8 mouse cellular contexts compared by ENCODE assay signal in genomic region chr4:119809245-119809644, GRCm38 (mm10).
DNase-seq lines count a peak whose midpoint lies in the region; ATAC-seq and TF ChIP-seq lines count a peak whose summit lies in the region.

No protein-coding gene starts in this region.

- no peak overlapping the region for H3K4me3 ChIP-seq in heart, embryonic 12.5 days
- no peak overlapping the region for H3K4me3 ChIP-seq in midbrain, embryonic 11.5 days (ENCODE audit: low read depth, low read length)
- H3K4me3 ChIP-seq in midbrain, embryonic 10.5 days: no peak overlapping the region
- H3K4me3 ChIP-seq in kidney, postnatal 0 days (replicated peaks; ENCODE audit: low read depth, low read length): no peak overlapping the region

- no peak overlapping the region for H3K27ac ChIP-seq in heart, embryonic 12.5 days (ENCODE audit: poor library complexity, severe bottlenecking)
- no peak overlapping the region for H3K27ac ChIP-seq in midbrain, embryonic 11.5 days (ENCODE audit: low read depth, low read length)
- no peak overlapping the region for H3K27ac ChIP-seq in midbrain, embryonic 10.5 days (replicated peaks)
- no peak overlapping the region for H3K27ac ChIP-seq in kidney, postnatal 0 days

- peak; percentile 84 for TF ChIP-seq CTCF in kidney, postnatal 0 days (IDR thresholded peaks at IDR 0.05; ENCODE audit: low read depth)

- no peaks in the 10 kb centered on the region for H3K36me3 ChIP-seq in heart, embryonic 12.5 days
- no peaks in the 10 kb centered on the region for H3K36me3 ChIP-seq in midbrain, embryonic 11.5 days (ENCODE audit: control insufficient read depth, insufficient read depth, low read length)
- H3K36me3 ChIP-seq in midbrain, embryonic 10.5 days: no peaks in the 10 kb centered on the region
- H3K36me3 ChIP-seq in kidney, postnatal 0 days (ENCODE audit: insufficient read depth, low read length): no peaks in the 10 kb centered on the region

- H3K27me3 ChIP-seq in heart, embryonic 12.5 days (replicated peaks): no peaks in the 10 kb centered on the region
- H3K27me3 ChIP-seq in midbrain, embryonic 11.5 days (ENCODE audit: control insufficient read depth, insufficient read depth, low read length): peaks cover 5% of the 10 kb centered on the region; the same call in 1 of the 2 replicates
- peaks cover 39% of the 10 kb centered on the region for H3K27me3 ChIP-seq in midbrain, embryonic 10.5 days (ENCODE audit: low read depth, poor library complexity, severe bottlenecking)
- no peaks in the 10 kb centered on the region for H3K27me3 ChIP-seq in kidney, postnatal 0 days (ENCODE audit: insufficient read depth, low read length)

- no peaks in the 10 kb centered on the region for H3K9me3 ChIP-seq in heart, embryonic 12.5 days (replicated peaks)
- no peaks in the 10 kb centered on the region for H3K9me3 ChIP-seq in midbrain, embryonic 11.5 days (ENCODE audit: control insufficient read depth, low read length)
- H3K9me3 ChIP-seq in midbrain, embryonic 10.5 days (replicated peaks): no peaks in the 10 kb centered on the region
- H3K9me3 ChIP-seq in kidney, postnatal 0 days (replicated peaks; ENCODE audit: low read length): no peaks in the 10 kb centered on the region

- 33% methylated on average over 5 of the region's 5 CpGs for WGBS in heart, embryonic 12.5 days
- 34% methylated on average over 5 of the region's 5 CpGs for whole genome bisulfite sequencing in midbrain, embryonic 11.5 days
- WGBS in midbrain, embryonic 10.5 days: 31% methylated on average over 5 of the region's 5 CpGs
- WGBS in kidney, postnatal 0 days: 31% methylated on average over 5 of the region's 5 CpGs

- ATAC-seq in heart, embryonic 12.5 days (ENCODE audit: insufficient number of reproducible peaks, low FRiP score): no peak
- peak; percentile 54; the same call in 1 of the 2 replicates for ATAC-seq in midbrain, embryonic 11.5 days (ENCODE audit: low FRiP score)
- no peak; the same call in 1 of the 2 replicates for ATAC-seq in kidney, postnatal 0 days (replicated peaks; ENCODE audit: low FRiP score, low read depth)

- no peak overlapping the region for H3K4me2 ChIP-seq in heart, embryonic 12.5 days
- H3K4me2 ChIP-seq in midbrain, embryonic 11.5 days: no peak overlapping the region
- no peak overlapping the region for H3K4me2 ChIP-seq in kidney, postnatal 0 days (ENCODE audit: low read length)

- no peak overlapping the region for H3K9ac ChIP-seq in heart, embryonic 12.5 days
- H3K9ac ChIP-seq in midbrain, embryonic 11.5 days (ENCODE audit: low read length): no peak overlapping the region
- H3K9ac ChIP-seq in kidney, postnatal 0 days (ENCODE audit: low read depth, low read length): no peak overlapping the region

- DNase-seq in heart, adult 11 months: peak; percentile 87
- DNase-seq in midbrain, embryonic 11.5 days (ENCODE audit: low spot score, missing footprints): peak; percentile 93
- DNase-seq in midbrain, embryonic 10.5 days (ENCODE audit: low spot score): no peak
- peak; percentile 68 to 77 for DNase-seq in cerebellum, postnatal 14 days
- DNase-seq in kidney, postnatal 0 days (ENCODE audit: low spot score): peak; percentile 83
- no peak for DNase-seq in right cerebral cortex, postnatal 4 days
- DNase-seq in right cerebral cortex, postnatal 25 days: no peak

- H3K4me1 ChIP-seq in heart, embryonic 12.5 days (replicated peaks): peaks cover 14% of the 10 kb centered on the region
- H3K4me1 ChIP-seq in midbrain, embryonic 11.5 days (ENCODE audit: control insufficient read depth, insufficient read depth, low read length): no peaks in the 10 kb centered on the region
- peaks cover 14% of the 10 kb centered on the region for H3K4me1 ChIP-seq in midbrain, embryonic 10.5 days
- H3K4me1 ChIP-seq in kidney, postnatal 0 days (replicated peaks; ENCODE audit: insufficient read depth, low read length): no peaks in the 10 kb centered on the region

Comparison
In these comparisons a context has a peak if more than half of its experiments do, and no peak if none do; other contexts are left out.
1. DNase-seq: peak in heart, adult 11 months (single experiment), midbrain, embryonic 11.5 days (single experiment), cerebellum, postnatal 14 days (2 of 2) and kidney, postnatal 0 days (single experiment); none in midbrain, embryonic 10.5 days (single experiment), right cerebral cortex, postnatal 4 days (single experiment) and right cerebral cortex, postnatal 25 days (single experiment).